Mouse (Mus musculus): ENCODE measurements around the gene Dhh. TPM values are rescaled to one million over a fixed set of nuclear protein-coding genes. Genes with fewer than 3 reads are reported as not detected.
"Not testable (repeated sequence)": the region's sequence is repeated elsewhere in the genome, so short reads cannot be mapped to it uniquely, and the experiment has no call there.

The Dhh gene
- 0.27 and 0.58 TPM in 2 replicates for polyA plus RNA-seq (2016; fragmentation: Nextera tagmentation; extraction: Ambion mirVana)

GRCm38 (mm10) chr15:98897928-98898800, at the start of gene Dhh:
TSS of gene Dhh (minus strand) at chr15:98898540.
- Histone ChIP-seq H3K27me3 (ENCODE audit: low read depth, poor library complexity, severe bottlenecking) (peaks cover 79% of the 10 kb centered on the region), H3K4me1 (peaks cover 54% of the 10 kb centered on the region), H3K36me3 (peaks cover 3% of the 10 kb centered on the region), H3K27ac (replicated peaks) (0 out of 2 replicates have a peak within 1 kb of the TSS, but pooled peaks have one; percentile 6), H3K4me3 (peak within 1 kb of the TSS; percentile 42), H3K9me3 (replicated peaks) (no peaks in the 10 kb centered on the region)
- peak; percentile 52 for DNase-seq (ENCODE audit: low spot score)
- 1% methylated on average over 41 of the region's 41 CpGs for WGBS

- DNase-seq (ENCODE audit: low spot score): no peak
- no peaks in the 10 kb centered on the region for H3K27me3 ChIP-seq (ENCODE audit: low read depth, poor library complexity, severe bottlenecking)
- peaks cover 23% of the 10 kb centered on the region for H3K4me1 ChIP-seq
- no peak overlapping the region for H3K4me3 ChIP-seq
- WGBS: 51% methylated on average over 3 of the region's 3 CpGs
- H3K9me3 ChIP-seq (replicated peaks): 0 out of 2 replicates have a peak, but pooled peaks cover 3% of the 10 kb centered on the region
- H3K27ac ChIP-seq (replicated peaks): no peak overlapping the region
- peaks cover 42% of the 10 kb centered on the region for H3K36me3 ChIP-seq
Measured at GRCm38 (mm10) chr15:98947884-98948283, 49.5 kb upstream of the Dhh start.

GRCm38 (mm10) chr15:98943133-98943532, 44.8 kb upstream of the Dhh start:
- WGBS: 80% methylated on average over 4 of the region's 4 CpGs
- Histone ChIP-seq H3K27ac (replicated peaks) (no peak overlapping the region), H3K4me1 (peaks cover 9% of the 10 kb centered on the region), H3K4me3 (no peak overlapping the region), H3K9me3 (replicated peaks) (0 out of 2 replicates have a peak, but pooled peaks cover 3% of the 10 kb centered on the region), H3K27me3 (ENCODE audit: low read depth, poor library complexity, severe bottlenecking) (no peaks in the 10 kb centered on the region), H3K36me3 (peaks cover 13% of the 10 kb centered on the region)
- no peak for DNase-seq (ENCODE audit: low spot score)

GRCm38 (mm10) chr15:98942081-98942480, 43.7 kb upstream of the Dhh start:
- Histone ChIP-seq H3K36me3 (peaks cover 11% of the 10 kb centered on the region), H3K9me3 (replicated peaks) (0 out of 2 replicates have a peak, but pooled peaks cover 3% of the 10 kb centered on the region), H3K4me1 (peaks cover 8% of the 10 kb centered on the region), H3K27ac (replicated peaks) (no peak overlapping the region), H3K4me3 (no peak overlapping the region), H3K27me3 (ENCODE audit: low read depth, poor library complexity, severe bottlenecking) (no peaks in the 10 kb centered on the region)
- DNase-seq (ENCODE audit: low spot score): no peak
- WGBS: 91% methylated on average over 4 of the region's 4 CpGs

GRCm38 (mm10) chr15:98941539-98941938, 43.2 kb upstream of the Dhh start:
- H3K9me3 ChIP-seq (replicated peaks): 0 out of 2 replicates have a peak, but pooled peaks cover 3% of the 10 kb centered on the region
- H3K27me3 ChIP-seq (ENCODE audit: low read depth, poor library complexity, severe bottlenecking): no peaks in the 10 kb centered on the region
- WGBS: 96% methylated on average over 2 of the region's 2 CpGs
- peaks cover 9% of the 10 kb centered on the region for H3K4me1 ChIP-seq
- no peak for DNase-seq (ENCODE audit: low spot score)
- H3K4me3 ChIP-seq: no peak overlapping the region
- H3K27ac ChIP-seq (replicated peaks): no peak overlapping the region
- H3K36me3 ChIP-seq: peaks cover 10% of the 10 kb centered on the region

GRCm38 (mm10) chr15:98940816-98941215, 42.5 kb upstream of the Dhh start:
- Histone ChIP-seq H3K9me3 (replicated peaks) (0 out of 2 replicates have a peak, but pooled peaks cover 3% of the 10 kb centered on the region), H3K27ac (replicated peaks) (no peak overlapping the region)
- DNase-seq (ENCODE audit: low spot score): no peak

GRCm38 (mm10) chr15:98934217-98934839, 36.0 kb upstream of the Dhh start, which contains the start of gene Tuba1b:
TSS of gene Tuba1b (minus strand) at chr15:98934565.
- Histone ChIP-seq H3K9me3 (replicated peaks) (no peaks in the 10 kb centered on the region), H3K4me3 (peak within 1 kb of the TSS; percentile 90), H3K27ac (replicated peaks) (peak within 1 kb of the TSS; percentile 99), H3K36me3 (peaks cover 25% of the 10 kb centered on the region), H3K27me3 (ENCODE audit: low read depth, poor library complexity, severe bottlenecking) (no peaks in the 10 kb centered on the region), H3K4me1 (peaks cover 30% of the 10 kb centered on the region)
- peak; percentile 89 for DNase-seq (ENCODE audit: low spot score)
- under 1% methylated on average over 58 of the region's 58 CpGs for WGBS

More at GRCm38 (mm10) chr15:98940816-98941215, 42.5 kb upstream of the Dhh start:
- 75% methylated on average over 10 of the region's 10 CpGs for WGBS
- H3K27me3 ChIP-seq (ENCODE audit: low read depth, poor library complexity, severe bottlenecking): no peaks in the 10 kb centered on the region
- peaks cover 10% of the 10 kb centered on the region for H3K36me3 ChIP-seq
- H3K4me3 ChIP-seq: no peak overlapping the region
- H3K4me1 ChIP-seq: peaks cover 12% of the 10 kb centered on the region

GRCm38 (mm10) chr15:98933833-98934216, 35.5 kb upstream of the Dhh start:
- no peaks in the 10 kb centered on the region for H3K9me3 ChIP-seq (replicated peaks)
- peaks cover 35% of the 10 kb centered on the region for H3K4me1 ChIP-seq
- peak overlapping the region; percentile 90 for H3K4me3 ChIP-seq
- H3K27ac ChIP-seq (replicated peaks): peak overlapping the region; percentile 99
- peaks cover 25% of the 10 kb centered on the region for H3K36me3 ChIP-seq
- peak; percentile 96 for DNase-seq (ENCODE audit: low spot score)
- no peaks in the 10 kb centered on the region for H3K27me3 ChIP-seq (ENCODE audit: low read depth, poor library complexity, severe bottlenecking)
- WGBS: under 1% methylated on average over 35 of the region's 35 CpGs

GRCm38 (mm10) chr15:98933004-98933671, 34.8 kb upstream of the Dhh start:
- peaks cover 25% of the 10 kb centered on the region for H3K36me3 ChIP-seq
- WGBS: 23% methylated on average over 8 of the region's 9 CpGs
- DNase-seq (ENCODE audit: low spot score); H3K27me3 ChIP-seq (ENCODE audit: low read depth, poor library complexity, severe bottlenecking); H3K9me3 ChIP-seq (replicated peaks): not testable (repeated sequence)
- peaks cover 40% of the 10 kb centered on the region for H3K4me1 ChIP-seq
- peak overlapping the region; percentile 99 for H3K27ac ChIP-seq (replicated peaks)
- peak overlapping the region; percentile 90 for H3K4me3 ChIP-seq

- DNase-seq (ENCODE audit: low spot score): no peak
- peaks cover 28% of the 10 kb centered on the region for H3K36me3 ChIP-seq
- H3K4me1 ChIP-seq: peaks cover 35% of the 10 kb centered on the region
- H3K27me3 ChIP-seq (ENCODE audit: low read depth, poor library complexity, severe bottlenecking): no peaks in the 10 kb centered on the region
- H3K27ac ChIP-seq (replicated peaks): no peak overlapping the region
- H3K9me3 ChIP-seq (replicated peaks): no peaks in the 10 kb centered on the region
- WGBS: 81% methylated on average over 3 of the region's 3 CpGs
- H3K4me3 ChIP-seq: 0 out of 2 replicates have a peak overlapping the region, but pooled peaks have one; percentile 16
Measured at GRCm38 (mm10) chr15:98930998-98931397, 32.7 kb upstream of the Dhh start.

GRCm38 (mm10) chr15:98930017-98930734, 31.8 kb upstream of the Dhh start:
- H3K4me1 ChIP-seq: peaks cover 26% of the 10 kb centered on the region
- H3K27ac ChIP-seq (replicated peaks): no peak overlapping the region
- 66% methylated on average over 8 of the region's 8 CpGs for WGBS
- H3K4me3 ChIP-seq: no peak overlapping the region
- peaks cover 29% of the 10 kb centered on the region for H3K36me3 ChIP-seq
- H3K27me3 ChIP-seq (ENCODE audit: low read depth, poor library complexity, severe bottlenecking): no peaks in the 10 kb centered on the region
- no peak for DNase-seq (ENCODE audit: low spot score)
- H3K9me3 ChIP-seq (replicated peaks): no peaks in the 10 kb centered on the region
